ENCODE assay signal across 30 mouse cellular contexts in genomic region chr19:20722913-20723312, GRCm38 (mm10). TPM values are rescaled to one million over a fixed set of nuclear protein-coding genes. Genes with fewer than 3 reads are reported as not detected.
DNase-seq lines count a peak whose midpoint lies in the region; ATAC-seq and TF ChIP-seq lines count a peak whose summit lies in the region.
"Had no signal": no experiment of that assay in that cellular context is flagged by ENCODE, and none has a peak within 500 bp of the region (broad histone marks: within the 10 kb centered on the region; RNA-seq: fewer than 3 reads in every experiment).

No protein-coding gene starts in this region.

- no peaks in the 10 kb centered on the region for H3K27me3 ChIP-seq in stomach, postnatal 0 days (ENCODE audit: control insufficient read depth, insufficient read depth, low read length)
- H3K27me3 ChIP-seq: embryonic facial prominence, embryonic 15.5 days; forebrain, embryonic 12.5 days; heart, embryonic 13.5 days; liver, embryonic 15.5 days; Patski had no signal

- H3K4me1 ChIP-seq in stomach, postnatal 0 days (replicated peaks; ENCODE audit: control insufficient read depth, insufficient read depth): no peaks in the 10 kb centered on the region
- H3K4me1 ChIP-seq: embryonic facial prominence, embryonic 15.5 days; forebrain, embryonic 12.5 days; heart, embryonic 13.5 days; liver, embryonic 15.5 days had no signal

- H3K27ac ChIP-seq in stomach, postnatal 0 days (replicated peaks): peak overlapping the region; percentile 31
- H3K27ac ChIP-seq: embryonic facial prominence, embryonic 15.5 days; forebrain, embryonic 12.5 days; heart, adult 2 months; heart, embryonic 13.5 days; liver, embryonic 15.5 days had no signal

- H3K9me3 ChIP-seq in stomach, postnatal 0 days (ENCODE audit: control insufficient read depth, low read length): no peaks in the 10 kb centered on the region
- H3K9me3 ChIP-seq: embryonic facial prominence, embryonic 15.5 days; forebrain, embryonic 12.5 days; heart, embryonic 13.5 days; liver, embryonic 15.5 days had no signal

- ATAC-seq in stomach, postnatal 0 days (ENCODE audit: low FRiP score, low TSS enrichment): peak; percentile 90
- ATAC-seq: forebrain, postnatal 0 days; hindbrain, embryonic 16.5 days; midbrain, embryonic 16.5 days; Patski had no signal

- TF ChIP-seq CTCF in stomach, postnatal 0 days (IDR thresholded peaks at IDR 0.05; ENCODE audit: low read depth): no peak

- H3K4me3 ChIP-seq in stomach, postnatal 0 days (ENCODE audit: low read depth, low read length): no peak overlapping the region
- H3K4me3 ChIP-seq: embryonic facial prominence, embryonic 15.5 days; forebrain, embryonic 12.5 days; heart, adult 2 months; heart, embryonic 13.5 days; liver, embryonic 15.5 days had no signal

- peak overlapping the region; percentile 15; the same call in 1 of the 2 replicates for H3K4me2 ChIP-seq in stomach, postnatal 0 days (replicated peaks; ENCODE audit: low read depth)
- H3K4me2 ChIP-seq: embryonic facial prominence, embryonic 15.5 days; forebrain, embryonic 12.5 days; heart, embryonic 13.5 days; liver, embryonic 15.5 days; midbrain, embryonic 11.5 days had no signal

- intact Hi-C loops in heart, postnatal 25 days (cut with DNase I): no loop called here

- 54% methylated on average over 2 of the region's 2 CpGs for WGBS in stomach, postnatal 0 days

- TF ChIP-seq EP300 in stomach, postnatal 0 days (optimal IDR thresholded peaks at IDR 0.05): peak; percentile 92

- H3K36me3 ChIP-seq in stomach, postnatal 0 days (ENCODE audit: control insufficient read depth, insufficient read depth, low read length): no peaks in the 10 kb centered on the region
- H3K36me3 ChIP-seq: embryonic facial prominence, embryonic 15.5 days; forebrain, embryonic 12.5 days; heart, embryonic 13.5 days; liver, embryonic 15.5 days had no signal

- peak; percentile 35 to 67 for DNase-seq in lung, adult 18-20 months
- DNase-seq in lung, postnatal 4 days: no peak
- peak; percentile 12 for DNase-seq in urinary bladder, postnatal 36 days (ENCODE audit: low spot score in 2 of 2)
- no peak for DNase-seq in urinary bladder, adult 2 months (ENCODE audit: low spot score)
- DNase-seq in lung, postnatal 25 days (ENCODE audit: low spot score): peak; percentile 64
- peak; percentile 53 for DNase-seq in stomach, postnatal 0 days (ENCODE audit: low spot score)
- DNase-seq in embryo, embryonic 11 days: no peak
- DNase-seq in heart, postnatal 25 days (ENCODE audit: low spot score): no peak
- DNase-seq: adrenal gland, postnatal 10 days; cerebellum, adult 11 months; cerebellum, adult 9-10 months; forebrain, postnatal 0 days; heart, adult 2 months; heart, postnatal 10 days; kidney, adult 9 months; kidney, postnatal 10 days; layer of hippocampus, adult 9-11 months; liver; right cerebral cortex, adult 18-20 months; thymus, adult 18-20 months; thymus, postnatal 25 days had no signal

- H3K9ac ChIP-seq in stomach, postnatal 0 days (ENCODE audit: low read length): no peak overlapping the region
- H3K9ac ChIP-seq: embryonic facial prominence, embryonic 15.5 days; forebrain, embryonic 12.5 days; forebrain, postnatal 0 days; heart, embryonic 13.5 days; liver, embryonic 15.5 days had no signal

RNA-seq across cellular contexts. Expression of gene Aldh1a7, which starts 4.4 kb away (rescaled TPM):
- polyA plus RNA-seq in urinary bladder, adult 2 months (2012; rRNA removed): 53.1 and 60.6 TPM in 2 replicates
- 118 and 119 TPM in 2 replicates for polyA plus RNA-seq in stomach, postnatal 0 days (2015; fragmentation: Nextera tagmentation; extraction: Ambion mirVana)
- total RNA-seq in heart, postnatal 25 days (2021): under 1 TPM; 0.34 to 0.36 TPM
- total RNA-seq: MEL had no signal

Comparison
In these comparisons a context has a peak if more than half of its experiments do, and no peak if none do; other contexts are left out.
1. DNase-seq: peak in lung, adult 18-20 months (2 of 2), urinary bladder, postnatal 36 days (2 of 2), lung, postnatal 25 days (single experiment) and stomach, postnatal 0 days (single experiment); none in lung, postnatal 4 days (0 of 2), urinary bladder, adult 2 months (single experiment), embryo, embryonic 11 days (single experiment) and heart, postnatal 25 days (single experiment).